Comparison of ENCODE assay signal across 15 mouse cellular contexts in the genomic region with DNA sequence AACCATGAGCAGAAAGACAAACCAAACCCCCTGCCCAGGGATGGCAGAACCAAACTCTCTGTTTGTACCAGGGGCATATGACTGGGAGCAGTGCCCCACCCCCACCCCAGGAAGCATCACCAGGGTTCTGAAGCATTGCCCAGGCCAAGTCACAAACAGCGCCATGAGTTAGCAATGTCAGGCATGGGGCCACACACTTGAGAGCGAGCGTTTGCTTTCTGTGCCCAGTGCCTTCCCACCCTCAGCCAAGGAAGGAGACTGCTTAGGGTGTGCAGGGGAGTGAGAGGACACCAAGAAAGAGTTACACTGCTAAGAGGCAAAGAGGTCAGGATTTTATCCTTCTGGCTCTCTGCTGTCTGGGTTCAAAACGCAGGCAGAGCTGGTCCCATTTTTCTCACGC. TPM values are rescaled to one million over a fixed set of nuclear protein-coding genes. Genes with fewer than 3 reads are reported as not detected.
"Had no signal": no experiment of that assay in that cellular context is flagged by ENCODE, and none has a peak within 500 bp of the region (broad histone marks: within the 10 kb centered on the region; RNA-seq: fewer than 3 reads in every experiment).

No protein-coding gene starts in this region.

- H3K27ac ChIP-seq: kidney, embryonic 15.5 days; limb, embryonic 13.5 days; liver, embryonic 14.5 days; neural tube, embryonic 15.5 days had no signal

- H3K9me3 ChIP-seq: kidney, embryonic 15.5 days; limb, embryonic 13.5 days; neural tube, embryonic 15.5 days had no signal

- H3K4me3 ChIP-seq: kidney, embryonic 15.5 days; limb, embryonic 13.5 days; myocyte; neural tube, embryonic 15.5 days had no signal

- DNase-seq: kidney, adult 2 months; kidney, postnatal 14 days; left cerebral cortex, postnatal 4 days; lung, adult 18-20 months; lung, postnatal 4 days; right cerebral cortex, postnatal 25 days; thymus, postnatal 36 days had no signal

- H3K36me3 ChIP-seq: kidney, embryonic 15.5 days; limb, embryonic 13.5 days had no signal

- H3K4me1 ChIP-seq: neural tube, embryonic 15.5 days had no signal

- H3K9ac ChIP-seq: kidney, embryonic 15.5 days; limb, embryonic 13.5 days; liver, embryonic 14.5 days; neural tube, embryonic 15.5 days had no signal

- H3K27me3 ChIP-seq: neural tube, embryonic 15.5 days had no signal

- H3K4me2 ChIP-seq: kidney, embryonic 15.5 days; limb, embryonic 13.5 days; neural tube, embryonic 15.5 days had no signal

RNA-seq across cellular contexts. Expression of a gene that starts 20.2 kb away (rescaled TPM):
- total RNA-seq: liver, adult 2 months; megakaryocyte-erythroid progenitor cell, adult 5-6 weeks had no signal
- polyA plus RNA-seq: liver, adult 2 months; myocyte; thymus, postnatal 0 days had no signal
